Mouse (Mus musculus) cerebellum, adult 9-10 months (tissue): ENCODE measurements at regions not wholly inside any gene's neighbourhood (a gene's known extent, or its start where the extent isn't known, plus 50 kb on each side); places are given as distances from the start of the nearest gene placed in this dataset.

Experiments used
- DNase-seq: peaks from one replicate; pipeline ENCODE4 v3.0.0; 2022

GRCm38 (mm10) chr3:35321991-35322390 lies 431.9 kb upstream of the Atp11b start:
- DNase-seq = no peak

- DNase-seq = no peak
Measured at GRCm38 (mm10) chr3:35322899-35323298, 431.0 kb upstream of the Atp11b start.

GRCm38 (mm10) chr3:35323450-35324077 lies 430.3 kb upstream of the Atp11b start:
- peak; percentile 7 for DNase-seq

GRCm38 (mm10) chr3:35324186-35324585 lies 429.7 kb upstream of the Atp11b start:
- no peak for DNase-seq

- DNase-seq = no peak
Measured at GRCm38 (mm10) chr3:35332534-35333272, 421.2 kb upstream of the Atp11b start.

GRCm38 (mm10) chr3:35334017-35334416 lies 419.9 kb upstream of the Atp11b start:
- DNase-seq = no peak

- no peak for DNase-seq
Measured at GRCm38 (mm10) chr3:35334546-35334945, 419.4 kb upstream of the Atp11b start.

GRCm38 (mm10) chr3:35335837-35336236 lies 418.1 kb upstream of the Atp11b start:
- DNase-seq = no peak

GRCm38 (mm10) chr3:35340525-35340924 lies 413.4 kb upstream of the Atp11b start:
- no peak for DNase-seq

GRCm38 (mm10) chr3:35340935-35341800 lies 412.7 kb upstream of the Atp11b start:
- peak; percentile 42 for DNase-seq

GRCm38 (mm10) chr3:35341840-35342239 lies 412.1 kb upstream of the Atp11b start:
- DNase-seq = no peak

- no peak for DNase-seq
Measured at GRCm38 (mm10) chr3:35342584-35342983, 411.3 kb upstream of the Atp11b start.

GRCm38 (mm10) chr3:35343936-35344335 lies 410.0 kb upstream of the Atp11b start:
- DNase-seq = no peak

- DNase-seq = no peak
Measured at GRCm38 (mm10) chr3:35349114-35349513, 404.8 kb upstream of the Atp11b start.

- DNase-seq = no peak
Measured at GRCm38 (mm10) chr3:35353442-35353841, 400.5 kb upstream of the Atp11b start.

- DNase-seq = no peak
Measured at GRCm38 (mm10) chr3:35353920-35354319, 400.0 kb upstream of the Atp11b start.

- DNase-seq = no peak
Measured at GRCm38 (mm10) chr3:35354356-35354755, 399.6 kb upstream of the Atp11b start.

GRCm38 (mm10) chr3:35357111-35357510 lies 396.8 kb upstream of the Atp11b start:
- no peak for DNase-seq

- no peak for DNase-seq
Measured at GRCm38 (mm10) chr3:35358541-35358940, 395.4 kb upstream of the Atp11b start.

GRCm38 (mm10) chr3:35359288-35359687 lies 394.6 kb upstream of the Atp11b start:
- no peak for DNase-seq

GRCm38 (mm10) chr3:35360515-35360914 lies 393.4 kb upstream of the Atp11b start:
- no peak for DNase-seq

GRCm38 (mm10) chr3:35361086-35361485 lies 392.8 kb upstream of the Atp11b start:
- no peak for DNase-seq

GRCm38 (mm10) chr3:35365431-35365830 lies 388.5 kb upstream of the Atp11b start:
- DNase-seq = no peak

GRCm38 (mm10) chr3:35372276-35372675 lies 381.6 kb upstream of the Atp11b start:
- DNase-seq = no peak
